29 mouse cellular contexts compared by ENCODE assay signal in genomic region chr12:45006049-45006448, GRCm38 (mm10).
DNase-seq lines count a peak whose midpoint lies in the region; ATAC-seq and TF ChIP-seq lines count a peak whose summit lies in the region.
"Had no signal": no experiment of that assay in that cellular context is flagged by ENCODE, and none has a peak within 500 bp of the region (broad histone marks: within the 10 kb centered on the region; RNA-seq: fewer than 3 reads in every experiment).

No protein-coding gene starts in this region.

- H3K4me1 ChIP-seq in heart, embryonic 16.5 days (ENCODE audit: control insufficient read depth, insufficient read depth, low read length) = peaks cover 12% of the 10 kb centered on the region; the same call in 1 of the 2 replicates
- H3K4me1 ChIP-seq in heart, embryonic 11.5 days (ENCODE audit: control insufficient read depth, insufficient read depth, low read length) = peaks cover 4% of the 10 kb centered on the region; the same call in 1 of the 2 replicates
- peaks cover 9% of the 10 kb centered on the region; the same call in 1 of the 2 replicates for H3K4me1 ChIP-seq in stomach, embryonic 16.5 days (ENCODE audit: control insufficient read depth, insufficient read depth, low read length)
- H3K4me1 ChIP-seq in stomach, postnatal 0 days (replicated peaks; ENCODE audit: control insufficient read depth, insufficient read depth) = no peaks in the 10 kb centered on the region
- no peaks in the 10 kb centered on the region for H3K4me1 ChIP-seq in hindbrain, embryonic 10.5 days (replicated peaks)
- H3K4me1 ChIP-seq: liver, embryonic 15.5 days; midbrain, embryonic 12.5 days; neural tube, embryonic 12.5 days had no signal

- peak overlapping the region; percentile 53; the same call in 1 of the 2 replicates for H3K27ac ChIP-seq in gastrocnemius, adult 2 months
- H3K27ac ChIP-seq in heart, embryonic 16.5 days (ENCODE audit: low read length) = peak overlapping the region; percentile 39; the same call in 1 of the 2 replicates
- H3K27ac ChIP-seq in heart, embryonic 11.5 days (ENCODE audit: low read depth, low read length) = no peak overlapping the region
- no peak overlapping the region for H3K27ac ChIP-seq in stomach, embryonic 16.5 days (ENCODE audit: low read length)
- H3K27ac ChIP-seq in stomach, postnatal 0 days (replicated peaks) = no peak overlapping the region
- H3K27ac ChIP-seq in hindbrain, embryonic 10.5 days = no peak overlapping the region
- H3K27ac ChIP-seq: heart, embryonic 10.5 days; hindbrain, embryonic 14.5 days; liver, embryonic 15.5 days; midbrain, embryonic 12.5 days; neural tube, embryonic 12.5 days had no signal

- H3K4me3 ChIP-seq in gastrocnemius, adult 2 months = no peak overlapping the region
- no peak overlapping the region for H3K4me3 ChIP-seq in heart, embryonic 16.5 days (ENCODE audit: low read length)
- no peak overlapping the region for H3K4me3 ChIP-seq in heart, embryonic 11.5 days (ENCODE audit: low read depth, low read length)
- no peak overlapping the region for H3K4me3 ChIP-seq in stomach, embryonic 16.5 days (replicated peaks; ENCODE audit: low read length)
- no peak overlapping the region for H3K4me3 ChIP-seq in stomach, postnatal 0 days (ENCODE audit: low read depth, low read length)
- H3K4me3 ChIP-seq in hindbrain, embryonic 10.5 days = no peak overlapping the region
- H3K4me3 ChIP-seq: heart, embryonic 10.5 days; liver, embryonic 15.5 days; megakaryocyte, embryonic 14.5 days; midbrain, embryonic 12.5 days; myocyte; neural tube, embryonic 12.5 days had no signal

- no peaks in the 10 kb centered on the region for H3K9me3 ChIP-seq in heart, embryonic 16.5 days (replicated peaks; ENCODE audit: control insufficient read depth, low read length)
- no peaks in the 10 kb centered on the region for H3K9me3 ChIP-seq in heart, embryonic 11.5 days (replicated peaks; ENCODE audit: control insufficient read depth, low read length)
- H3K9me3 ChIP-seq in stomach, embryonic 16.5 days (replicated peaks; ENCODE audit: control insufficient read depth, low read length) = no peaks in the 10 kb centered on the region
- no peaks in the 10 kb centered on the region for H3K9me3 ChIP-seq in stomach, postnatal 0 days (ENCODE audit: control insufficient read depth, low read length)
- H3K9me3 ChIP-seq in hindbrain, embryonic 10.5 days = no peaks in the 10 kb centered on the region
- H3K9me3 ChIP-seq: heart, embryonic 10.5 days; liver, embryonic 15.5 days; midbrain, embryonic 12.5 days; neural tube, embryonic 12.5 days had no signal

- ATAC-seq in heart, embryonic 16.5 days (replicated peaks; ENCODE audit: extremely low read depth, insufficient read depth, low FRiP score) = no peak
- ATAC-seq in heart, embryonic 11.5 days (replicated peaks; ENCODE audit: insufficient number of reproducible peaks, low FRiP score, low TSS enrichment) = no peak
- peak; percentile 50; the same call in 1 of the 2 replicates for ATAC-seq in stomach, embryonic 16.5 days (ENCODE audit: insufficient read depth, low FRiP score)
- ATAC-seq in stomach, postnatal 0 days (ENCODE audit: low FRiP score, low TSS enrichment) = no peak
- ATAC-seq: forebrain, embryonic 14.5 days; Patski had no signal

- no peaks in the 10 kb centered on the region for H3K27me3 ChIP-seq in heart, embryonic 16.5 days (ENCODE audit: control insufficient read depth, insufficient read depth, low read length)
- no peaks in the 10 kb centered on the region for H3K27me3 ChIP-seq in heart, embryonic 11.5 days (ENCODE audit: control insufficient read depth, insufficient read depth, low read length)
- H3K27me3 ChIP-seq in stomach, embryonic 16.5 days (ENCODE audit: control insufficient read depth, insufficient read depth, low read length) = no peaks in the 10 kb centered on the region
- no peaks in the 10 kb centered on the region for H3K27me3 ChIP-seq in stomach, postnatal 0 days (ENCODE audit: control insufficient read depth, insufficient read depth, low read length)
- H3K27me3 ChIP-seq in hindbrain, embryonic 10.5 days (ENCODE audit: insufficient read depth, poor library complexity, severe bottlenecking) = no peaks in the 10 kb centered on the region
- H3K27me3 ChIP-seq: liver, embryonic 15.5 days; megakaryocyte, embryonic 14.5 days; midbrain, embryonic 12.5 days; neural tube, embryonic 12.5 days; Patski had no signal

- TF ChIP-seq EP300 in stomach, postnatal 0 days (optimal IDR thresholded peaks at IDR 0.05) = no peak

- no peak for DNase-seq in gastrocnemius, adult 2 months
- no peak for DNase-seq in gastrocnemius, postnatal 25 days
- no peak for DNase-seq in stomach, postnatal 0 days (ENCODE audit: low spot score)
- DNase-seq in hindbrain, embryonic 10.5 days (ENCODE audit: low spot score) = no peak
- DNase-seq: adrenal gland, postnatal 10 days; cerebellum, adult 8-10 months; cerebellum, postnatal 25 days; gastrocnemius, postnatal 36 days; heart, postnatal 4 days; kidney, adult 9 months; kidney, postnatal 36 days; lung, postnatal 36 days; right cerebral cortex, adult 18-20 months; spleen, adult 18-20 months; thymus, adult 2 months; thymus, postnatal 36 days had no signal

- intact Hi-C loops in gastrocnemius, adult 2 months (cut with DNase I) = loop anchor here (10.0 kb wide), 1 partner anchor 71 kb away; no protein-coding TSS in a partner anchor

- H3K9ac ChIP-seq in heart, embryonic 16.5 days (ENCODE audit: low read length) = no peak overlapping the region
- H3K9ac ChIP-seq in heart, embryonic 11.5 days (ENCODE audit: low read depth, low read length) = no peak overlapping the region
- H3K9ac ChIP-seq in stomach, embryonic 16.5 days (ENCODE audit: low read length) = no peak overlapping the region
- no peak overlapping the region for H3K9ac ChIP-seq in stomach, postnatal 0 days (ENCODE audit: low read length)
- H3K9ac ChIP-seq: hindbrain, embryonic 14.5 days; liver, embryonic 15.5 days; lung, embryonic 14.5 days; midbrain, embryonic 12.5 days; neural tube, embryonic 12.5 days had no signal

- H3K4me2 ChIP-seq in heart, embryonic 16.5 days (ENCODE audit: low read depth, low read length) = no peak overlapping the region
- no peak overlapping the region for H3K4me2 ChIP-seq in heart, embryonic 11.5 days
- no peak overlapping the region for H3K4me2 ChIP-seq in stomach, embryonic 16.5 days (ENCODE audit: low read depth, low read length)
- H3K4me2 ChIP-seq in stomach, postnatal 0 days (replicated peaks; ENCODE audit: low read depth) = no peak overlapping the region
- H3K4me2 ChIP-seq: hindbrain, embryonic 14.5 days; liver, embryonic 15.5 days; lung, embryonic 14.5 days; midbrain, embryonic 12.5 days; neural tube, embryonic 12.5 days had no signal

- no peak for TF ChIP-seq CTCF in gastrocnemius, adult 2 months (IDR thresholded peaks at IDR 0.05)
- TF ChIP-seq CTCF in stomach, postnatal 0 days (IDR thresholded peaks at IDR 0.05; ENCODE audit: low read depth) = no peak

- no peaks in the 10 kb centered on the region for H3K36me3 ChIP-seq in heart, embryonic 16.5 days (ENCODE audit: control insufficient read depth, insufficient read depth)
- H3K36me3 ChIP-seq in heart, embryonic 11.5 days (ENCODE audit: control insufficient read depth, insufficient read depth, low read length) = no peaks in the 10 kb centered on the region
- H3K36me3 ChIP-seq in stomach, embryonic 16.5 days (ENCODE audit: control insufficient read depth, insufficient read depth, low read length) = no peaks in the 10 kb centered on the region
- no peaks in the 10 kb centered on the region for H3K36me3 ChIP-seq in stomach, postnatal 0 days (ENCODE audit: control insufficient read depth, insufficient read depth, low read length)
- H3K36me3 ChIP-seq in hindbrain, embryonic 10.5 days = no peaks in the 10 kb centered on the region
- H3K36me3 ChIP-seq: heart, embryonic 10.5 days; liver, embryonic 15.5 days; midbrain, embryonic 12.5 days; neural tube, embryonic 12.5 days had no signal

- 64% methylated on average over 4 of the region's 4 CpGs for WGBS in heart, embryonic 16.5 days
- WGBS in heart, embryonic 11.5 days (ENCODE audit: insufficient replicate concordance) = 82% methylated on average over 4 of the region's 4 CpGs
- WGBS in stomach, embryonic 16.5 days = 67% methylated on average over 4 of the region's 4 CpGs
- 49% methylated on average over 4 of the region's 4 CpGs for WGBS in stomach, postnatal 0 days
- WGBS in hindbrain, embryonic 10.5 days = 89% methylated on average over 4 of the region's 4 CpGs

Comparison
In these comparisons a context has a peak if more than half of its experiments do, and no peak if none do; other contexts are left out.
1. H3K27ac ChIP-seq: peak in gastrocnemius, adult 2 months (single experiment) and heart, embryonic 16.5 days (single experiment); none in heart, embryonic 11.5 days (single experiment), stomach, embryonic 16.5 days (single experiment), stomach, postnatal 0 days (single experiment) and hindbrain, embryonic 10.5 days (single experiment).